Mouse (Mus musculus) C2C12 (cell line): ENCODE measurements around the gene Mvb12a.

ENCODE experiments used
- CEBPB ChIP-seq: IDR thresholded peaks from one replicate; pipeline ENCODE4 v1.6.1; 2011; ENCODE audit warnings: low read depth, mild to moderate bottlenecking, control low read depth, moderate library complexity
- CTCF ChIP-seq: IDR thresholded peaks from one replicate; pipeline ENCODE4 v1.5.1; 2011; ENCODE audit not compliant: control insufficient read depth, insufficient read depth, insufficient read length
- FOSL1 ChIP-seq: IDR thresholded peaks from one replicate; pipeline ENCODE4 v1.8.0; 2011; ENCODE audit warnings: mild to moderate bottlenecking, low read length; ENCODE audit not compliant: poor library complexity, insufficient read depth, severe bottlenecking
- MYOD1 ChIP-seq: IDR thresholded peaks from one replicate; pipeline ENCODE4 v1.6.1; 2011; ENCODE audit warnings: low read depth; ENCODE audit not compliant: control insufficient read depth, insufficient read length
- MYOG ChIP-seq: IDR thresholded peaks from one replicate; pipeline ENCODE4 v1.6.1; 2011; ENCODE audit not compliant: control insufficient read depth, insufficient read length; ENCODE audit errors: extremely low read depth
- USF1 ChIP-seq: IDR thresholded peaks from one replicate; pipeline ENCODE4 v1.6.1; 2011; ENCODE audit warnings: low read depth, mild to moderate bottlenecking, control low read depth, moderate library complexity

GRCm38 (mm10) chr8:71543755-71544154 lies 1.0 kb downstream of the Mvb12a start:
- TF ChIP-seq CTCF: no peak
- no peak for TF ChIP-seq MYOG
- no peak for TF ChIP-seq USF1
- no peak for TF ChIP-seq CEBPB
- no peak for TF ChIP-seq FOSL1
- TF ChIP-seq MYOD1: no peak
